Mouse (Mus musculus): ENCODE results near the gene D630003M21Rik.

The D630003M21Rik gene

GRCm38 (mm10) chr2:158138778-158139177 is 90.2 kb downstream of the D630003M21Rik start:
- no peak for DNase-seq

GRCm38 (mm10) chr2:158137771-158138170 is 91.3 kb downstream of the D630003M21Rik start:
- DNase-seq = no peak

GRCm38 (mm10) chr2:158136205-158136604 is 92.8 kb downstream of the D630003M21Rik start:
- peak; percentile 64 for DNase-seq

GRCm38 (mm10) chr2:158133050-158133449 is 96.0 kb downstream of the D630003M21Rik start:
- no peak for DNase-seq

Data from kidney, adult 18-20 months (tissue).